Comparison of ENCODE assay signal across 8 mouse cellular contexts in genomic region chr4:125160320-125160950, GRCm38 (mm10). TPM values are rescaled to one million over a fixed set of nuclear protein-coding genes. Genes with fewer than 3 reads are reported as not detected.
DNase-seq lines count a peak whose midpoint lies in the region; ATAC-seq lines count a peak whose summit lies in the region.

No protein-coding gene starts in this region.

- no peaks in the 10 kb centered on the region for H3K36me3 ChIP-seq in midbrain, embryonic 15.5 days (replicated peaks)

- peaks cover 3% of the 10 kb centered on the region; the same call in 1 of the 2 replicates for H3K27me3 ChIP-seq in midbrain, embryonic 15.5 days (replicated peaks)

- intact Hi-C loops in left cerebral cortex, postnatal 4 days (cut with DNase I) = loop anchor here (5.0 to 10.0 kb wide), 2 partner anchors 64 to 802 kb away; no protein-coding TSS in a partner anchor

- H3K4me3 ChIP-seq in midbrain, embryonic 15.5 days = no peak overlapping the region

- peak overlapping the region; percentile 36 for H3K4me2 ChIP-seq in midbrain, embryonic 15.5 days

- peaks cover 15% of the 10 kb centered on the region for H3K4me1 ChIP-seq in midbrain, embryonic 15.5 days

- H3K27ac ChIP-seq in midbrain, embryonic 15.5 days = no peak overlapping the region

- H3K9ac ChIP-seq in midbrain, embryonic 15.5 days = no peak overlapping the region

- WGBS in midbrain, embryonic 15.5 days = 6% methylated on average over 19 of the region's 19 CpGs

- DNase-seq in adrenal gland, postnatal 14 days = peak; percentile 95
- peak; percentile 87 for DNase-seq in embryo, embryonic 9.5 days (ENCODE audit: extremely low spot score)
- peak; percentile 66 to 91 for DNase-seq in heart, adult 18-20 months
- DNase-seq in kidney, adult 18-20 months = peak; percentile 88
- peak; percentile 93 for DNase-seq in left cerebral cortex, postnatal 4 days
- DNase-seq in spleen, adult 12 weeks (ENCODE audit: low spot score) = peak; percentile 53

- peak; percentile 82 for ATAC-seq in midbrain, embryonic 15.5 days (replicated peaks)
- ATAC-seq in activated CD4-positive, CD25-positive, alpha-beta regulatory T cell, adult 4 months = no peak

- no peaks in the 10 kb centered on the region for H3K9me3 ChIP-seq in midbrain, embryonic 15.5 days

RNA-seq across cellular contexts. Expression of gene Zc3h12a, which starts 32.8 kb away (rescaled TPM):
- 5.4 and 6.3 TPM in 2 replicates for total RNA-seq in adrenal gland, postnatal 14 days (2021)
- total RNA-seq in heart, adult 18-20 months (2021) = 1 to 10 TPM; 4.0 to 4.1 TPM
- under 1 TPM; 0.58 to 0.60 TPM for total RNA-seq in left cerebral cortex, postnatal 4 days (2021)
- polyA plus RNA-seq in midbrain, embryonic 15.5 days (2015; fragmentation: Nextera tagmentation; extraction: Ambion mirVana) = 0.15 TPM in 2 replicates
- polyA plus RNA-seq in activated CD4-positive, CD25-positive, alpha-beta regulatory T cell, adult 4 months (2017; shearing (Covaris generic)) = 1 to 10 TPM; 5.0 to 5.9 TPM
